Mouse (Mus musculus) small intestine, adult 2 months (tissue): Measurements from ENCODE around the gene Wbp4.

Experiments
- CTCF ChIP-seq: fragments of 200-500 bp; IDR thresholded peaks from 2 replicates; pipeline ENCODE4 v1.5.1; 2012; ENCODE audit warnings: low read depth, mild to moderate bottlenecking, control low read depth, inconsistent platforms, low read length, moderate library complexity, mixed read lengths; ENCODE audit not compliant: insufficient replicate concordance, insufficient read length; ENCODE audit errors: extremely low read depth
- POLR2A ChIP-seq: fragments of 200-500 bp; IDR thresholded peaks from 2 replicates; pipeline ENCODE4 v1.6.1; 2012; ENCODE audit warnings: low read depth, mild to moderate bottlenecking, control low read depth, inconsistent platforms, low read length, moderate library complexity

GRCm38 (mm10) chr14:79508662-79509305, 27.5 kb upstream of the Wbp4 start:
- TF ChIP-seq CTCF (no peak), POLR2A (no peak)
